Mouse (Mus musculus): ENCODE results near the gene Srrm1. TPM values are rescaled to one million over a fixed set of nuclear protein-coding genes. Genes with fewer than 3 reads are reported as not detected.
"Not testable (repeated sequence)": the region's sequence is repeated elsewhere in the genome, so short reads cannot be mapped to it uniquely, and the experiment has no call there.

Gene Srrm1
- total RNA-seq, 4 experiments from 2014 or later, result 54.8 to 68.5 (median 57.3) TPM

- DNase-seq (ENCODE audit: low spot score in 2 of 2), result no peak
Observed at GRCm38 (mm10) chr4:135301166-135301565, 52.0 kb downstream of the Srrm1 start.

- no peak for DNase-seq (ENCODE audit: low spot score in 2 of 2)
Observed at GRCm38 (mm10) chr4:135300248-135301041, 52.7 kb downstream of the Srrm1 start.

- no peak for DNase-seq (ENCODE audit: low spot score in 2 of 2)
Observed at GRCm38 (mm10) chr4:135298680-135299079, 54.4 kb downstream of the Srrm1 start.

- DNase-seq (ENCODE audit: low spot score in 2 of 2), result no peak
Observed at GRCm38 (mm10) chr4:135297931-135298546, 55.1 kb downstream of the Srrm1 start.

GRCm38 (mm10) chr4:135297146-135297545 lies 56.0 kb downstream of the Srrm1 start:
- DNase-seq (ENCODE audit: low spot score in 2 of 2), result no peak

GRCm38 (mm10) chr4:135296565-135296964 lies 56.6 kb downstream of the Srrm1 start:
- no peak for DNase-seq (ENCODE audit: low spot score in 2 of 2)

GRCm38 (mm10) chr4:135293813-135294212 lies 59.3 kb downstream of the Srrm1 start:
- no peak for DNase-seq (ENCODE audit: low spot score in 2 of 2)

GRCm38 (mm10) chr4:135292477-135293089 lies 60.5 kb downstream of the Srrm1 start:
- no peak for DNase-seq (ENCODE audit: low spot score in 2 of 2)

GRCm38 (mm10) chr4:135291841-135292240 lies 61.3 kb downstream of the Srrm1 start:
- no peak for DNase-seq (ENCODE audit: low spot score in 2 of 2)

GRCm38 (mm10) chr4:135291199-135291598 lies 61.9 kb downstream of the Srrm1 start:
- DNase-seq (ENCODE audit: low spot score in 2 of 2), result no peak

GRCm38 (mm10) chr4:135287975-135288374 lies 65.1 kb downstream of the Srrm1 start:
- no peak for DNase-seq (ENCODE audit: low spot score in 2 of 2)

- DNase-seq (ENCODE audit: low spot score in 2 of 2), result no peak
Observed at GRCm38 (mm10) chr4:135286833-135287395, 66.2 kb downstream of the Srrm1 start.

- DNase-seq (ENCODE audit: low spot score in 2 of 2), result no peak
Observed at GRCm38 (mm10) chr4:135286033-135286622, 67.0 kb downstream of the Srrm1 start.

GRCm38 (mm10) chr4:135285436-135285835 lies 67.7 kb downstream of the Srrm1 start:
- DNase-seq (ENCODE audit: low spot score in 2 of 2), result no peak

GRCm38 (mm10) chr4:135283875-135284274 lies 69.2 kb downstream of the Srrm1 start:
- no peak for DNase-seq (ENCODE audit: low spot score in 2 of 2)

GRCm38 (mm10) chr4:135283417-135283816 lies 69.7 kb downstream of the Srrm1 start:
- no peak for DNase-seq (ENCODE audit: low spot score in 2 of 2)

- DNase-seq (ENCODE audit: low spot score in 2 of 2), result no peak
Observed at GRCm38 (mm10) chr4:135282651-135283290, 70.3 kb downstream of the Srrm1 start.

GRCm38 (mm10) chr4:135280016-135280415 lies 73.1 kb downstream of the Srrm1 start:
- not testable (repeated sequence) for DNase-seq (ENCODE audit: low spot score in 2 of 2)

GRCm38 (mm10) chr4:135276681-135277379 lies 76.3 kb downstream of the Srrm1 start:
- DNase-seq (ENCODE audit: low spot score in 2 of 2), result no peak

- DNase-seq (ENCODE audit: low spot score in 2 of 2), result no peak
Observed at GRCm38 (mm10) chr4:135274761-135275160, 78.4 kb downstream of the Srrm1 start.

- DNase-seq (ENCODE audit: low spot score in 2 of 2), result no peak
Observed at GRCm38 (mm10) chr4:135273307-135273682, 79.8 kb downstream of the Srrm1 start.

Measured in gastrocnemius, adult 8-10 months (tissue).